Mouse (Mus musculus) ES-Bruce4 (cell line): ENCODE data around the gene Mnd1.

Source experiments
- CTCF ChIP-seq: IDR thresholded peaks from one replicate; pipeline ENCODE4 v1.8.1; 2011; ENCODE audit warnings: low read depth, low read length
- EP300 ChIP-seq: IDR thresholded peaks from 2 replicates; pipeline ENCODE4 v1.6.1; 2011; ENCODE audit warnings: low read depth, low read length; ENCODE audit not compliant: insufficient read depth
- POLR2A ChIP-seq: IDR thresholded peaks from one replicate; pipeline ENCODE4 v1.8.1; 2011; ENCODE audit warnings: low read length; ENCODE audit not compliant: insufficient read depth

DNA sequence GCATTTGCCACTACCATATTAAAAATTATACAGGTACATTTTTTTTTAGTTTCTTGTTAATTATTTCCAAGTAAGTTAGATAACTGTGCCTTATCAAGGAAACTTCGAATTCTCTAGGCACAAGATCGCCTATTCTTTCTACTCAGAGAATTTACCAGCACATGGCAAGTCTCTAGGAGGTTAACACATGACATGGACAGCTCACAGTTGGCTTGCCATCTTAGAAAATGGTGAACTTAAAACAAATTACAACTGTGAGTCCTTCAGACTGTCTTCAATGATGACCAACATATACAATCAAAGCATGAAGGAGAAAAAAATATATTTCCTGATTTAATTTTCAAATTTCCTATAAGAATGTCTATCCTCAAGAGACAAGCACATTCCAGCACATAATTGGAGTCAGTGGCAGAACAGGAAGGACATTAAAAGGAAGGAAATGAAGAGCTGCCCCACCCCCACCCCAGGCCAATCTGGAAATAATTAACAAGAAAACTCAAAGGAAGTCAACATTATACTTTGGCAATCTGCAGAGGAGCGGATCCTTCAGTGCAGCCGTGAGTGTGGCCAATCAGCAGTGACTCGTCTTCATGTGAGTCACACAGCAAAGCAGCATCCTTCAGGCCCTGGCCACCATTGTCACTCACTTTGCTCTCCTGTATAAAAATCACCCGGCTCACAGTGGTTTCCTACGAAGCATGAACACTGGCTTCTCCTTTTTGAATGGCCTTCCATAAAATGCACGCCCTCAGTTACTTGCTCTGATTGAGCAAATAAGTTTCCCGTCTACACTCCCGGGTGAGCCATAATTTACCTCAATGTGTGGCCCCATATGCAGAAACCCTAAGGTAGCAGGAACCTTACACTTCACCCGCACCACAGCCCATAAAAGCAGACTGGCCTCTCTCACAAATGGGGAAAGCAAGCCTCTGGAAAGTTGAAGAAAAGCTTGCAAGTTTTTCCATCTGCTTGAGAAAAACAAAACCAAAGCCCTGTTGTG lies 26.4 kb downstream of the Mnd1 start:
- TF ChIP-seq CTCF (no peak), POLR2A (no peak), EP300 (no peak)
